Mouse (Mus musculus): Measurements from ENCODE around the gene Slc25a3. TPM values are rescaled to one million over a fixed set of nuclear protein-coding genes. Genes with fewer than 3 reads are reported as not detected.

Gene Slc25a3
- total and polyA plus RNA-seq, 2 experiments from 2014 or later: 336 to 607 TPM

DNA sequence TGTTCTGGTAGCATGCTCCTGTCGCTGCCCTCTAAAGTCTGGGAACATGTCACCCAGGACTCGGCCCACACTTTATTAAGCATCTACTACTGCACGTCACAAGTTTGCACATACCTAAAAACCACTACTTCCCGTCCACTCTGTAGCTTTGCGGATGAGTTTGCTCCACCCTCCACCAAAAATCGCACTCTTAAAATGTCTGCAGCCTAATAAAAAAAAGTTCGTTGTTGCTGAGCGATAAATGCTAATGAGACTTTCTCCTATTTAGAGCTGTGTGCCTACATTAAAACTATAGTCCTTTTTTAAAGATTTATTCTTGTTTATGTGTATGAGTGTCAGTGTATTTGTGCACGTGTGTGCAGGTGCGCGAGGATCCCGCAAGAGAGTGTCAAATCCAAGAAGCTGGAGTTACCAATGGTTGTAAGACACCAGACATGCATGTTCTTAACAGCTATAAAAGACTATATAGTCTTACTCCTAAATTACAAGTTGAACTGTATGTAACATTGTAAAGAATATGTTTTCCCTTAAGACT lies 40.4 kb downstream of the Slc25a3 start:
- WGBS: 38% methylated on average over 12 of the region's 12 CpGs
- Histone ChIP-seq H3K36me3 (ENCODE audit: insufficient read depth) (no peaks in the 10 kb centered on the region), H3K4me3 (ENCODE audit: low read depth, low read length) (peak overlapping the region; percentile 67), H3K9me3 (ENCODE audit: low read length) (no peaks in the 10 kb centered on the region), H3K9ac (peak overlapping the region; percentile 74), H3K27me3 (ENCODE audit: insufficient read depth, low read length) (no peaks in the 10 kb centered on the region), H3K4me1 (ENCODE audit: insufficient read depth) (no peaks in the 10 kb centered on the region), H3K4me2 (ENCODE audit: low read depth) (peak overlapping the region; percentile 91), H3K27ac (ENCODE audit: low read depth, low read length) (peak overlapping the region; percentile 70; the same call in 1 of the 2 replicates)
- ATAC-seq: no peak
- no peak for DNase-seq
- no peak for TF ChIP-seq CTCF (IDR thresholded peaks at IDR 0.05; ENCODE audit: low read depth)

DNA sequence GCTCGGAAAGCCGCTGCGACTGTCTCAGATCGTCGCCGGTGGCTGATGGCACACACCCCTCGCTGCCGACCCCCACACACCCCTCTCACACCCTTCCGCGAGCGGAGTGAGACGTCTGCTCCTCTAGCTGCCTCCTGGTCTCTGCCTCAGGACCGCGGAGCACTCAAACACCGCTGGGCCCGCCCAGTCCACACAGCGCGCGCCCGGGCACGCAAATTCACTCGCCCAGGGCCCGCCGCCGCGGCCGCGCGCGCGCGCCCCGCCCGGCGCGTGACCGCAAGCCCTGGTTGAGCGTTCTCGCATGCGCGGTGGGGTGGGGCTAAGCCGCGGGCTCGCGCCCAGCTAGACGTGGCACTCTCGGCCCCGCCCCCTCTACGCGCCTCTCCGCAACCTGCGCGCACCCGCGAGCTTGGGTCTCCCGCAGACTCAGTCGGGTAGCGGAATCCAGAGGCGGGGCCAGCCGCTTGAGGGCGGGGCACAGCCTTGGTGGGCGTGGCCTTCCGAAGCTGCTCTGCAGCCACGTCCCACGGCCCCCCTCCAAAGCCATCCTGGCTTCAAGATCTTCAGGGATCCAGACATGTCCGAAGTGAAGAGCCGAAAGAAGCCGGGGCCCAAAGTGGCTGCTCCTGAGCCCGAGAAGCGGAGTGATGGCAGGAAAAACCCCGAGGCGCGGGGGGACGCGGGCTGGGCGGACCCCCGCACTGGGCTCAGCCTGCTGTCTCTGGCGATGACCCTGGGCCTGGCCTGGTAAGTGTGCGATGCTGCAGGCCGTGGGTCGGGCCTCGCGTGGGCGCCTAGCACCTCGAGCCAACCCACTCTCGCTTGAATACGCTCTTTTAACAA lies 41.1 kb downstream of the Slc25a3 start, which contains the start of the genes Apaf1 and Ikbip:
Apaf1 (minus strand) TSS at position 221 of the 843 bp plus-strand sequence.
Ikbip (plus strand) TSS at position 391 of the 843 bp plus-strand sequence.
- H3K9ac ChIP-seq: peak within 1 kb of the TSS; percentile 74
- H3K27ac ChIP-seq (ENCODE audit: low read depth, low read length): peak within 1 kb of the TSS; percentile 77
- WGBS: 2% methylated on average over 84 of the region's 87 CpGs
- TF ChIP-seq CTCF (IDR thresholded peaks at IDR 0.05; ENCODE audit: low read depth): no peak
- H3K4me3 ChIP-seq (ENCODE audit: low read depth, low read length): peak within 1 kb of the TSS; percentile 67
- H3K9me3 ChIP-seq (ENCODE audit: low read length): no peaks in the 10 kb centered on the region
- no peaks in the 10 kb centered on the region for H3K4me1 ChIP-seq (ENCODE audit: insufficient read depth)
- ATAC-seq: peak; percentile 97
- peaks cover 4% of the 10 kb centered on the region; the same call in 1 of the 2 replicates for H3K36me3 ChIP-seq (ENCODE audit: insufficient read depth)
- no peaks in the 10 kb centered on the region for H3K27me3 ChIP-seq (ENCODE audit: insufficient read depth, low read length)
- peak within 1 kb of the TSS; percentile 91 for H3K4me2 ChIP-seq (ENCODE audit: low read depth)
- peak; percentile 100 for DNase-seq

DNA sequence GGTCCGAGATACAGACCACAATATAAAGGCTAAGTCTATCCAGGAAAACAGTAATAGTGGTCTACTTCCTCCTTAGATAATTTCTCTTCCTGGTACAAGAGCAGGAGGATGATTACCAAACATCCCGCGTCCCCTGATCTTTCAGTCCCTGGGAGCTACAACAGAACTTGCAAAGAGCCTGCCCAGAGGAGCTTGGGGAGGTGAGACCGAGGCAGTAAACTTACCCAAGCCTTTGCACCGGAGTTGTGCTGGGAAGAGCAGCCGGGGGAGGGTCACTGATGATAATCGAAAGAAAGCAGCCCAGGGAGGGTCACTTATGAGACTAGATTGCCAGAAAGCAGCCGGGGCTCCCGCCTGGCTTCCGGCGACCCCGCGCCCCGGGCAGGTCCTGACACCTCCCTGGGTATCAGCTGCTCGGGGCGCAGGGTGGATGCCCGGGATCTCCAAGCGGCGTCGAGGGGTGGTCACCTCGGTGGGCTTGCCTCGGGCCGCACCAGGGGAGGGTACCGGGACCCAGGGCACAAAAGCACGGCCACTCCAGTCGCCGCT lies 41.8 kb downstream of the Slc25a3 start:
- Histone ChIP-seq H3K27me3 (ENCODE audit: insufficient read depth, low read length) (no peaks in the 10 kb centered on the region), H3K9ac (peak overlapping the region; percentile 66), H3K4me1 (ENCODE audit: insufficient read depth) (no peaks in the 10 kb centered on the region), H3K36me3 (ENCODE audit: insufficient read depth) (peaks cover 10% of the 10 kb centered on the region), H3K4me3 (ENCODE audit: low read depth, low read length) (peak overlapping the region; percentile 67), H3K9me3 (ENCODE audit: low read length) (no peaks in the 10 kb centered on the region), H3K4me2 (ENCODE audit: low read depth) (peak overlapping the region; percentile 71), H3K27ac (ENCODE audit: low read depth, low read length) (peak overlapping the region; percentile 77)
- TF ChIP-seq CTCF (IDR thresholded peaks at IDR 0.05; ENCODE audit: low read depth): no peak
- ATAC-seq: no peak
- no peak for DNase-seq
- under 1% methylated on average over 27 of the region's 27 CpGs for WGBS

DNA sequence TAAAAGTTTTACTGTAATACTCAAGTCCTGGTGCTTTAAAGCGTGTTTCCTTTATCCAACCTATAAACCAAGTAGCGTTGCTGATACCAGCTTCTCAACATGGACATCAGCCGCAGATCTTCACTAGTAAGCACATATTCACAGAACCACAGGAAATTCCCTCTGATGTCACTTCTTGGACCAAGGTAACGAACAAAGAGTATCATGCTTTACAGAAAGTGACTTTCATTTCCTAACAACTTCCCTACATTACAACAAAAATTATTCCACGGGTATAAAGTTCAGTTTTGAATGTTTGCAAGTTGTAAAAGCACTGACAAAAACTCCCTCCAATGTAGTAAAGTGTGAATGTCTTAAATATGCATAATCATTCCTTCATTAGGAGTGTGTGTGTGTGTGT lies 43.3 kb downstream of the Slc25a3 start:
- H3K9ac ChIP-seq: no peak overlapping the region
- WGBS: 89% methylated on average over 5 of the region's 5 CpGs
- TF ChIP-seq CTCF (IDR thresholded peaks at IDR 0.05; ENCODE audit: low read depth): no peak
- H3K36me3 ChIP-seq (ENCODE audit: insufficient read depth): peaks cover 21% of the 10 kb centered on the region
- H3K27me3 ChIP-seq (ENCODE audit: insufficient read depth, low read length): no peaks in the 10 kb centered on the region
- no peak for DNase-seq
- no peak overlapping the region for H3K27ac ChIP-seq (ENCODE audit: low read depth, low read length)
- no peak overlapping the region for H3K4me3 ChIP-seq (ENCODE audit: low read depth, low read length)
- H3K4me2 ChIP-seq (ENCODE audit: low read depth): no peak overlapping the region
- no peaks in the 10 kb centered on the region for H3K4me1 ChIP-seq (ENCODE audit: insufficient read depth)
- ATAC-seq: no peak
- H3K9me3 ChIP-seq (ENCODE audit: low read length): no peaks in the 10 kb centered on the region

DNA sequence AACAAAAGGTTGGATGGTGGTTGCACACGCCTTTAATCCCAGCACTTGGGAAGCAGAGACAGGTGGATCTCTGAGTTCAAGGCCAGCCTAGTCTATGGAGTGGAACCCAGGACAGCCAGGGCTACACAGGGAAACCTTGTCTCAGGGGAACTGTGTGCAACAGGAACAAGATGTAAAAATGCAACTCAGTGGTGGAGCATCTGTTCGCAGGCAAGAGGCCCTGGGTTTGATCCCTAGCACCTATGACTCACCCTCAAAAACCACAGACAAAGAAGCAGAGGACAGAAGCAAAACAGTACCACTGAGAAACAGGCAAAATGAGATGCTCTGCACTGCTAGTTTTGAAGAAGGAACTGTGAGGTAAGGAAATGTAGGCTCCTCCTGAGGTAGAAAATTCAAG lies 47.2 kb downstream of the Slc25a3 start:
- H3K4me2 ChIP-seq (ENCODE audit: low read depth): no peak overlapping the region

DNA sequence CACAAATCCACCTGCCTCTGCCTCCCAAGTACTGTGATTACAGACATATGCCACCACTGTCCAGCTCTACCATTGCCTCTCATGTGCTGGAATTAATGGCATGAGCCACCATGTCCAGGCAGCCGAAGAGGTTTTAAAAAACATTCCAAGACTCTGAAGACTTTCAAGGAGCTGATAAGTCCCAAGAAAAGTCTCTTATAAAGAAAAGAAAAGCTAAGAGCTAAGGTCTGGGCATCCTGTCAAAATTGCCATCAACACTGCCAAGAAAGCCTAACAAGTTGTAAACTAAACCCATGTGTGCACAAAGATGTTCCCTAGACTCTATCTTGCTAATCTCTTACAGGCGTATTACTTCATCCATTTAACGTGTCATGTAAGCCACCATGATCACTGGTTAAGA lies 50.5 kb downstream of the Slc25a3 start:
- H3K4me1 ChIP-seq (ENCODE audit: insufficient read depth): no peaks in the 10 kb centered on the region
- H3K4me2 ChIP-seq (ENCODE audit: low read depth): no peak overlapping the region
- peak; percentile 43; the same call in 1 of the 2 replicates for ATAC-seq
- peaks cover 24% of the 10 kb centered on the region for H3K36me3 ChIP-seq (ENCODE audit: insufficient read depth)
- no peak for TF ChIP-seq CTCF (IDR thresholded peaks at IDR 0.05; ENCODE audit: low read depth)
- H3K27me3 ChIP-seq (ENCODE audit: insufficient read depth, low read length): no peaks in the 10 kb centered on the region
- H3K9me3 ChIP-seq (ENCODE audit: low read length): no peaks in the 10 kb centered on the region
- DNase-seq: peak; percentile 81
- no peak overlapping the region for H3K9ac ChIP-seq
- 60% methylated on average over 3 of the region's 3 CpGs for WGBS
- H3K4me3 ChIP-seq (ENCODE audit: low read depth, low read length): no peak overlapping the region
- H3K27ac ChIP-seq (ENCODE audit: low read depth, low read length): no peak overlapping the region

More for the DNA sequence above, 47.2 kb downstream of the Slc25a3 start:
- no peak for TF ChIP-seq CTCF (IDR thresholded peaks at IDR 0.05; ENCODE audit: low read depth)
- peaks cover 23% of the 10 kb centered on the region for H3K36me3 ChIP-seq (ENCODE audit: insufficient read depth)
- WGBS: 90% methylated on average over 2 of the region's 2 CpGs
- no peaks in the 10 kb centered on the region for H3K27me3 ChIP-seq (ENCODE audit: insufficient read depth, low read length)
- ATAC-seq (no peak), DNase-seq (no peak)
- H3K9ac ChIP-seq: no peak overlapping the region
- H3K27ac ChIP-seq (ENCODE audit: low read depth, low read length): no peak overlapping the region
- no peaks in the 10 kb centered on the region for H3K4me1 ChIP-seq (ENCODE audit: insufficient read depth)
- no peak overlapping the region for H3K4me3 ChIP-seq (ENCODE audit: low read depth, low read length)
- H3K9me3 ChIP-seq (ENCODE audit: low read length): no peaks in the 10 kb centered on the region

Measured in forebrain, postnatal 0 days (tissue).